Mouse (Mus musculus): ENCODE measurements around the gene Neurl4. TPM values are rescaled to one million over a fixed set of nuclear protein-coding genes. Genes with fewer than 3 reads are reported as not detected.
"Not testable (repeated sequence)": the region's sequence is repeated elsewhere in the genome, so short reads cannot be mapped to it uniquely, and the experiment has no call there.

Neurl4 gene
- polyA plus RNA-seq (2011; ENCODE audit: insufficient read depth, insufficient read length, low read depth, missing spikeins), result 27.9 and 32.4 TPM in 2 replicates

DNA sequence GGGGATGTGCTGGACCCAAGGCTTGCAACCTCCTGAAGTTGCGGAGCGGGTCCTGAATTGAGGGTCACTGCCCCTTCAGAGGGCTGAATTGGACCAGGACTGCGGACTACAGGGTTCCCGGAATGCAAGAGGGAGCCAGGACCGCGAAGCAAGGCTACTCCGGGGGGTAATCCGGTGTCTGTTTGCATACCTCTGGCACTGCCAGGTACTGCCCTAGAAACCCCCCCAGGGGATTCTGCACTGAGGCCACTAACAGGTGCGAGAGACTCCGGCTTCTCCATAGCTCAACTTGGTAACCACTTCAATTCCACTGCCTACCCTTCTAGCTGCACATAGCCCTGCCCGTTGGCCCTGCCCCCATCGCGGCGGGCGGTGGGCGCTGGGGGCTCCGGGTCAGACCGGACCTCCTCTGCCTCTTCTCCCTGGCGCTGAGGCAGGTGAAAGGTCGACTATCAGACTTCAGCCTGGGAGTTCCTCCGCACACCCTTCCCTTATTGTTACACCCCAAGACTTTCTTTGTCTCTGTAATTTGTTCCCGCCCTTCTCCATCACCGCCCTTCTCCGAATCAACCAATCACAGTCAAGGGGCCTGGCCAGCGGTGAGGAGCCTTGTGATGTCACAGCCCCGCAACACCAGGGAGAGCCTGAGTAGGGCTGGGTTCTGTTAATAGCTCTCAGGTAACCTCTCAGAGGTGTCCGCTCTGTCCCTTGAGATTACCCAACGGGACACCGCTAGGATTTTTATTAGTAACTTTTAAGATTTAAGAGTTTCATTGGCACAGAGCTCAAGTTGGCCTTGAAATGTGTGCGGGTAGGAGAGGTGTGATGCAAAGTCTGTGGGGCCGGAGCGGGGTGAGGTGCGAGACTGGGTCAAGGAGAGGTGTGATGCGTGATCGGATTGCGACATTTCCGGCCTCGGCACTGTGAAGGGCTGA, at the start of gene Neurl4, which contains the start of gene 2810408A11Rik:
Gene Neurl4 (plus strand): TSS at position 602 of the 935 bp plus-strand sequence.
Gene 2810408A11Rik (minus strand): TSS at position 517 of the 935 bp plus-strand sequence.
- Histone ChIP-seq H3K4me1 (ENCODE audit: control insufficient read depth, insufficient read depth, low read length) (no peaks in the 10 kb centered on the region), H3K9ac (ENCODE audit: low read depth, poor library complexity, severe bottlenecking) (peak within 1 kb of the TSS; percentile 84), H3K9me3 (replicated peaks; ENCODE audit: control insufficient read depth, insufficient read depth, low read length, poor library complexity, severe bottlenecking) (no peaks in the 10 kb centered on the region), H3K27ac (ENCODE audit: insufficient read depth, low read length) (peak within 1 kb of the TSS; percentile 92), H3K4me3 (ENCODE audit: low read depth, low read length) (peak within 1 kb of the TSS; percentile 92), H3K27me3 (ENCODE audit: control insufficient read depth, insufficient read depth, low read length, poor library complexity, severe bottlenecking) (no peaks in the 10 kb centered on the region), H3K36me3 (ENCODE audit: control insufficient read depth, insufficient read depth, low read length, poor library complexity, severe bottlenecking) (peaks cover 12% of the 10 kb centered on the region; the same call in 1 of the 2 replicates)
- no peak for TF ChIP-seq CTCF (IDR thresholded peaks at IDR 0.05; ENCODE audit: low read depth, low read length)
- no peak; the same call in 1 of the 2 replicates for TF ChIP-seq EP300 (IDR thresholded peaks at IDR 0.05; ENCODE audit: insufficient read depth, low read depth, low read length)
- TF ChIP-seq POLR2A (IDR thresholded peaks at IDR 0.05; ENCODE audit: insufficient read depth, low read length), result no peak

DNA sequence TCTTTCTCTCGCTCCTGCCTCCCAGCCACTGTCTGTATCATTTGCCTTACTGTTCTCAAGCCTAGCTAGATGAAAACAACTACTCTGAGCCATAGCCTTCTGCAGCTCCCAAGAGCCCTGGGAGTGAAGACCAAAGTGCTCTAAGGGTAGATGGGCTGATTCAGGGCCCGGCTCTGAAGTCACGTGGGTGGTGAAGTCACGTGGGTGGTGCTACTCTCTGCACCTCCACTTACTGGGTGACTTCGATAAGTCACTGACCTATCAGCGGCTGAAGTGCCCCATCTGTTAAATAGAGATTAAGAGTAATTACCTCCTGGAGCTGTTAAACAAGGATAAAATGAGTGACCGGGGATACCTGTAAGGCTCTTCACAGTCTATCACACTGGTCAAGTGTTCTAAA, 46.9 kb upstream of the Neurl4 start:
- Histone ChIP-seq H3K4me1 (ENCODE audit: control insufficient read depth, insufficient read depth, low read length) (no peaks in the 10 kb centered on the region), H3K4me3 (ENCODE audit: low read depth, low read length) (no peak overlapping the region), H3K9me3 (replicated peaks; ENCODE audit: control insufficient read depth, insufficient read depth, low read length, poor library complexity, severe bottlenecking) (no peaks in the 10 kb centered on the region), H3K36me3 (ENCODE audit: control insufficient read depth, insufficient read depth, low read length, poor library complexity, severe bottlenecking) (peaks cover 14% of the 10 kb centered on the region), H3K27ac (ENCODE audit: insufficient read depth, low read length) (no peak overlapping the region), H3K27me3 (ENCODE audit: control insufficient read depth, insufficient read depth, low read length, poor library complexity, severe bottlenecking) (no peaks in the 10 kb centered on the region), H3K9ac (ENCODE audit: low read depth, poor library complexity, severe bottlenecking) (no peak overlapping the region)
- TF ChIP-seq CTCF (IDR thresholded peaks at IDR 0.05; ENCODE audit: low read depth, low read length), result no peak
- TF ChIP-seq EP300 (IDR thresholded peaks at IDR 0.05; ENCODE audit: insufficient read depth, low read depth, low read length), result no peak
- TF ChIP-seq POLR2A (IDR thresholded peaks at IDR 0.05; ENCODE audit: insufficient read depth, low read length), result no peak

DNA sequence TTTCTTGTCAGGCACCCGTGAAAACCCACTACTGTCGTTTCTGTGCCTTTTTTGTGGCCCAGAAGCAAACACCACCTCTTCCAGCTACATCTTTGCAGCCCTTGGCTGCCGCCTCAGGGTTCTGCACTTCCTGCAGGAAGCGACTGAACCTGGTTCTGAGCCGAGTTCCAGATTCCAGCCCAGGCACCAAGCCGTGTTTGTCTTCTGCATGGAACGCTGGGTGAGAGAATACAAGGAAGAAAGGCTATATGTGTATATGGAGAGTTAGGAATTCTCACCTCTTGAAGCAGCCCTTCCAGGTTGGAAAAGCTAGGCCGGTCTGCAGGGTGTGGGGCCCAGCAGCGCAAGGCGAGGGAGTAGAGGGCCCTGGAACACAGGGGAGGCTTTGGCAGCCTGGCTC, 46.2 kb upstream of the Neurl4 start:
- Histone ChIP-seq H3K27me3 (ENCODE audit: control insufficient read depth, insufficient read depth, low read length, poor library complexity, severe bottlenecking) (no peaks in the 10 kb centered on the region), H3K9me3 (replicated peaks; ENCODE audit: control insufficient read depth, insufficient read depth, low read length, poor library complexity, severe bottlenecking) (no peaks in the 10 kb centered on the region), H3K27ac (ENCODE audit: insufficient read depth, low read length) (no peak overlapping the region; the same call in 1 of the 2 replicates), H3K4me1 (ENCODE audit: control insufficient read depth, insufficient read depth, low read length) (no peaks in the 10 kb centered on the region), H3K36me3 (ENCODE audit: control insufficient read depth, insufficient read depth, low read length, poor library complexity, severe bottlenecking) (peaks cover 14% of the 10 kb centered on the region), H3K4me3 (ENCODE audit: low read depth, low read length) (no peak overlapping the region), H3K9ac (ENCODE audit: low read depth, poor library complexity, severe bottlenecking) (no peak overlapping the region)
- TF ChIP-seq POLR2A (IDR thresholded peaks at IDR 0.05; ENCODE audit: insufficient read depth, low read length) (no peak), EP300 (IDR thresholded peaks at IDR 0.05; ENCODE audit: insufficient read depth, low read depth, low read length) (no peak), CTCF (IDR thresholded peaks at IDR 0.05; ENCODE audit: low read depth, low read length) (no peak)

DNA sequence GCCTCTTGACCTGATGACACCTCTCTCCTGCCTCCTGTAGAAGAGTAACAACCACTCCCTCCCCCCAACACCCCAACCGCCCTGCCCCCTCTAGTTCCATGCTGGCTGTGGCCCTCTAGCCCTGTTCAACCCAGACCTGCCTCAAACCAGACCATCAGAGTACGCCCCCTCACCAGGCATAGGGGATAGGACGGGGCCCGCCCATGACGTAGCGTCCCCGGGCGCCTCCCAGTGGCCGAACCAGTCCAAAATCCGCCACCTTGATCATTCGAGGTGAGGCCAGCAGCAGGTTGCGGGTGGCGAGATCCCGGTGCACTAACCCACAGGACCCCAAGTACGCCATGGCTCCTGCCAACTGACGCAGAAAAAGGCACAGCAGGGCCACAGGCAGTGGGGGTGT, 45.5 kb upstream of the Neurl4 start:
- no peaks in the 10 kb centered on the region for H3K4me1 ChIP-seq (ENCODE audit: control insufficient read depth, insufficient read depth, low read length)
- TF ChIP-seq POLR2A (IDR thresholded peaks at IDR 0.05; ENCODE audit: insufficient read depth, low read length), result no peak
- TF ChIP-seq CTCF (IDR thresholded peaks at IDR 0.05; ENCODE audit: low read depth, low read length), result peak; percentile 73
- TF ChIP-seq EP300 (IDR thresholded peaks at IDR 0.05; ENCODE audit: insufficient read depth, low read depth, low read length), result 0 out of 2 replicates have a peak, but pooled peaks have one; percentile 44
- H3K27me3 ChIP-seq (ENCODE audit: control insufficient read depth, insufficient read depth, low read length, poor library complexity, severe bottlenecking), result no peaks in the 10 kb centered on the region
- no peak overlapping the region for H3K27ac ChIP-seq (ENCODE audit: insufficient read depth, low read length)
- H3K36me3 ChIP-seq (ENCODE audit: control insufficient read depth, insufficient read depth, low read length, poor library complexity, severe bottlenecking), result peaks cover 14% of the 10 kb centered on the region
- peak overlapping the region; percentile 12 for H3K9ac ChIP-seq (ENCODE audit: low read depth, poor library complexity, severe bottlenecking)
- peak overlapping the region; percentile 44 for H3K4me3 ChIP-seq (ENCODE audit: low read depth, low read length)
- no peaks in the 10 kb centered on the region for H3K9me3 ChIP-seq (replicated peaks; ENCODE audit: control insufficient read depth, insufficient read depth, low read length, poor library complexity, severe bottlenecking)

DNA sequence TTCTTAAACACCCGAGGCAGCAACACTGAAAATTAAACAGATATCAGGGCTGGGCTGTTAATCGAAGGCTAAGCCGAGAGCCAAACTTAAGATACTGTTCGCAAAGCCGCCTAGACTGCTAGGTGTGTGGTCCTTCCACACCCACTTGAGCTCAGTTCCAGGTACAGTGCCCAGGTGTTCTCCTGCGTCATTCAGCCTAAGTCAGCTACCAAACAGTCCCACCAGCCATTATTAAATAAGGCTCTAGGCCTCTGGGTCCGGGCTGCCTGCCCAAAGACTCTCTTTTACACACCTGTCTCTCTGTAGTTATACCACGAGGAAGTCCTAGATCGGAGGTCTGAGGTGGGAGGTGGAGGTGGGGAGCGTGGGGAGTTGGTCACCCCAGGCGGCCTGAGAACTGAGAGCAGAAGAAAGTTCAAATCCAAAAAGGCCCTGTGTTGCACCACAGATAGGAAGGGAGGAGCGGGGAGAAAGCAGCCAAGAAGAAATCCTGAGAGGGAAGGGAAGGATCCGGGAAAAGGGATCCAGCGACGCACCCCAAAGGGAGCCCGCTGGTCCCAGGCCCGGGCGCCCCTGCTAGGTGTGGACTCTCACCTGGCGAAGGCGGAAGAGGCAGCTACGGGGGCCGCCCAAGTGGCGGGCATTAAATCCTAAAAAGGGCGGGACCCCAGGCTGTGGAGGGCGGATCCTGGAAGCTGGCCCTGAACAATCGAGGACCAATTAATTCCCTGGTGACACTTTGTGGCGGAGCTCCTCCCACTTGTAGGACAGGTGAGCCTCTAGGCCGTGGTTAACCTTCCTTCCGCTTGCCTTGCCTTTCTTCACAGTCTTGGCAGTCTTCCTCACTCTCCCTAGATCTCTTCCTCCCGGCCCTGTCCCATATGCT, 42.5 kb upstream of the Neurl4 start, which contains the start of gene Tnk1:
Gene Tnk1 (minus strand): TSS at position 618 of the 886 bp plus-strand sequence.
- H3K4me3 ChIP-seq (ENCODE audit: low read depth, low read length), result peak within 1 kb of the TSS; percentile 65
- TF ChIP-seq EP300 (IDR thresholded peaks at IDR 0.05; ENCODE audit: insufficient read depth, low read depth, low read length) (0 out of 2 replicates have a peak, but pooled peaks have one; percentile 7), POLR2A (IDR thresholded peaks at IDR 0.05; ENCODE audit: insufficient read depth, low read length) (peak; percentile 61), CTCF (IDR thresholded peaks at IDR 0.05; ENCODE audit: low read depth, low read length) (no peak)
- no peaks in the 10 kb centered on the region for H3K4me1 ChIP-seq (ENCODE audit: control insufficient read depth, insufficient read depth, low read length)
- no peaks in the 10 kb centered on the region for H3K36me3 ChIP-seq (ENCODE audit: control insufficient read depth, insufficient read depth, low read length, poor library complexity, severe bottlenecking)
- H3K9ac ChIP-seq (ENCODE audit: low read depth, poor library complexity, severe bottlenecking), result peak within 1 kb of the TSS; percentile 62
- peak within 1 kb of the TSS; percentile 17; the same call in 1 of the 2 replicates for H3K27ac ChIP-seq (ENCODE audit: insufficient read depth, low read length)
- H3K9me3 ChIP-seq (replicated peaks; ENCODE audit: control insufficient read depth, insufficient read depth, low read length, poor library complexity, severe bottlenecking), result no peaks in the 10 kb centered on the region
- H3K27me3 ChIP-seq (ENCODE audit: control insufficient read depth, insufficient read depth, low read length, poor library complexity, severe bottlenecking), result no peaks in the 10 kb centered on the region

DNA sequence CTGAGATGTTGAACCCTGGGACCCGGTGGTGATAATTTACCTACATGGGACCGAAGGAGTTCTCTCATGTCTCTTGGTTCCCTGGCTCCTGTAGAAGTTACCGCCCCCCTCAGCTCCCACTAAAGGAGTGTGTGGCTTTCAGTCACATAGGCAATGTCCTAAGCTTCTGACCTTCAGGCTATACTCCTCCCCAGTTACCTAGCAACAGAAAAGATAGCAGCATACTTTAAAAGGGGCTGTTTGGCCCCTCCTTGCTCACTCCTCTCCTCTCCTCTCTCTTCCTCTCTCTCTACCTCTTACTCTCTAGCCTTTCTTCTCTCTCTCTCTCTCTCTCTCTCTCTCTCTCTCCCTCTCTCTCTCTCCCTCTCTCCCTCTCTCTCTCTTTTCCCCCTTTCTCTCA, 37.1 kb upstream of the Neurl4 start:
- not testable (repeated sequence) for H3K27me3 ChIP-seq (ENCODE audit: control insufficient read depth, insufficient read depth, low read length, poor library complexity, severe bottlenecking)

More for the DNA sequence above, 37.1 kb upstream of the Neurl4 start:
- not testable (repeated sequence) for H3K9ac ChIP-seq (ENCODE audit: low read depth, poor library complexity, severe bottlenecking); H3K27ac ChIP-seq (ENCODE audit: insufficient read depth, low read length); H3K4me1 ChIP-seq (ENCODE audit: control insufficient read depth, insufficient read depth, low read length); H3K4me3 ChIP-seq (ENCODE audit: low read depth, low read length); H3K9me3 ChIP-seq (replicated peaks; ENCODE audit: control insufficient read depth, insufficient read depth, low read length, poor library complexity, severe bottlenecking); H3K36me3 ChIP-seq (ENCODE audit: control insufficient read depth, insufficient read depth, low read length, poor library complexity, severe bottlenecking)
